Mouse (Mus musculus): ENCODE measurements at regions not wholly inside any gene's neighbourhood (a gene's known extent, or its start where the extent isn't known, plus 50 kb on each side); places are given as distances from the start of the nearest gene placed in this dataset.

- Histone ChIP-seq H3K27ac (ENCODE audit: control insufficient read depth, insufficient read depth, low read depth, low read length) (no peak overlapping the region), H3K4me3 (ENCODE audit: control insufficient read depth, low read depth, low read length) (no peak overlapping the region), H3K27me3 (ENCODE audit: control insufficient read depth, insufficient read depth, low read length) (no peaks in the 10 kb centered on the region), H3K36me3 (ENCODE audit: control insufficient read depth, insufficient read depth, low read length) (no peaks in the 10 kb centered on the region), H3K4me1 (ENCODE audit: control insufficient read depth, insufficient read depth, low read length) (peaks cover 2% of the 10 kb centered on the region; the same call in 1 of the 2 replicates)
- TF ChIP-seq CTCF (IDR thresholded peaks at IDR 0.05; ENCODE audit: control insufficient read depth, insufficient read depth, insufficient replicate concordance, low read depth, low read length) = no peak
These were observed 240.6 kb downstream of the Lrfn2 start for GRCm38 (mm10) chr17:49172800-49173150.

GRCm38 (mm10) chr17:49177966-49178731 lies 246.0 kb downstream of the Lrfn2 start:
- Histone ChIP-seq H3K4me3 (ENCODE audit: control insufficient read depth, low read depth, low read length) (no peak overlapping the region), H3K27ac (ENCODE audit: control insufficient read depth, insufficient read depth, low read depth, low read length) (no peak overlapping the region), H3K36me3 (ENCODE audit: control insufficient read depth, insufficient read depth, low read length) (no peaks in the 10 kb centered on the region), H3K4me1 (ENCODE audit: control insufficient read depth, insufficient read depth, low read length) (no peaks in the 10 kb centered on the region), H3K27me3 (ENCODE audit: control insufficient read depth, insufficient read depth, low read length) (no peaks in the 10 kb centered on the region)
- TF ChIP-seq CTCF (IDR thresholded peaks at IDR 0.05; ENCODE audit: control insufficient read depth, insufficient read depth, insufficient replicate concordance, low read depth, low read length) (no peak), POLR2A (IDR thresholded peaks at IDR 0.05; ENCODE audit: control insufficient read depth, low read depth, low read length) (no peak)

- peak; percentile 75; the same call in 1 of the 2 replicates for TF ChIP-seq CTCF (IDR thresholded peaks at IDR 0.05; ENCODE audit: control insufficient read depth, insufficient read depth, insufficient replicate concordance, low read depth, low read length)
- no peak for TF ChIP-seq POLR2A (IDR thresholded peaks at IDR 0.05; ENCODE audit: control insufficient read depth, low read depth, low read length)
- no peaks in the 10 kb centered on the region for H3K27me3 ChIP-seq (ENCODE audit: control insufficient read depth, insufficient read depth, low read length)
- H3K27ac ChIP-seq (ENCODE audit: control insufficient read depth, insufficient read depth, low read depth, low read length) = no peak overlapping the region
- H3K4me3 ChIP-seq (ENCODE audit: control insufficient read depth, low read depth, low read length) = no peak overlapping the region
- H3K36me3 ChIP-seq (ENCODE audit: control insufficient read depth, insufficient read depth, low read length) = no peaks in the 10 kb centered on the region
- H3K4me1 ChIP-seq (ENCODE audit: control insufficient read depth, insufficient read depth, low read length) = no peaks in the 10 kb centered on the region
These were observed 245.7 kb upstream of the Mocs1 start for GRCm38 (mm10) chr17:49182485-49182884.

- H3K36me3 ChIP-seq (ENCODE audit: control insufficient read depth, insufficient read depth, low read length) = no peaks in the 10 kb centered on the region
- H3K27me3 ChIP-seq (ENCODE audit: control insufficient read depth, insufficient read depth, low read length) = no peaks in the 10 kb centered on the region
- H3K27ac ChIP-seq (ENCODE audit: control insufficient read depth, insufficient read depth, low read depth, low read length) = no peak overlapping the region
- no peaks in the 10 kb centered on the region for H3K4me1 ChIP-seq (ENCODE audit: control insufficient read depth, insufficient read depth, low read length)
- TF ChIP-seq POLR2A (IDR thresholded peaks at IDR 0.05; ENCODE audit: control insufficient read depth, low read depth, low read length) = no peak
- no peak for TF ChIP-seq CTCF (IDR thresholded peaks at IDR 0.05; ENCODE audit: control insufficient read depth, insufficient read depth, insufficient replicate concordance, low read depth, low read length)
- no peak overlapping the region for H3K4me3 ChIP-seq (ENCODE audit: control insufficient read depth, low read depth, low read length)
These were observed 244.2 kb upstream of the Mocs1 start for GRCm38 (mm10) chr17:49183917-49184316.

- H3K27me3 ChIP-seq (ENCODE audit: control insufficient read depth, insufficient read depth, low read length) = no peaks in the 10 kb centered on the region
- no peak overlapping the region for H3K4me3 ChIP-seq (ENCODE audit: control insufficient read depth, low read depth, low read length)
- no peaks in the 10 kb centered on the region for H3K36me3 ChIP-seq (ENCODE audit: control insufficient read depth, insufficient read depth, low read length)
- no peak overlapping the region for H3K27ac ChIP-seq (ENCODE audit: control insufficient read depth, insufficient read depth, low read depth, low read length)
- no peaks in the 10 kb centered on the region for H3K4me1 ChIP-seq (ENCODE audit: control insufficient read depth, insufficient read depth, low read length)
- TF ChIP-seq POLR2A (IDR thresholded peaks at IDR 0.05; ENCODE audit: control insufficient read depth, low read depth, low read length) (no peak), CTCF (IDR thresholded peaks at IDR 0.05; ENCODE audit: control insufficient read depth, insufficient read depth, insufficient replicate concordance, low read depth, low read length) (no peak)
These were observed 243.0 kb upstream of the Mocs1 start for GRCm38 (mm10) chr17:49185052-49185612.

- H3K27ac ChIP-seq (ENCODE audit: control insufficient read depth, insufficient read depth, low read depth, low read length) = no peak overlapping the region
- no peaks in the 10 kb centered on the region for H3K4me1 ChIP-seq (ENCODE audit: control insufficient read depth, insufficient read depth, low read length)
- H3K4me3 ChIP-seq (ENCODE audit: control insufficient read depth, low read depth, low read length) = no peak overlapping the region
- no peaks in the 10 kb centered on the region for H3K27me3 ChIP-seq (ENCODE audit: control insufficient read depth, insufficient read depth, low read length)
- TF ChIP-seq POLR2A (IDR thresholded peaks at IDR 0.05; ENCODE audit: control insufficient read depth, low read depth, low read length) (no peak), CTCF (IDR thresholded peaks at IDR 0.05; ENCODE audit: control insufficient read depth, insufficient read depth, insufficient replicate concordance, low read depth, low read length) (no peak)
- no peaks in the 10 kb centered on the region for H3K36me3 ChIP-seq (ENCODE audit: control insufficient read depth, insufficient read depth, low read length)
These were observed 238.4 kb upstream of the Mocs1 start for GRCm38 (mm10) chr17:49189765-49190164.

- H3K36me3 ChIP-seq (ENCODE audit: control insufficient read depth, insufficient read depth, low read length) = no peaks in the 10 kb centered on the region
- H3K4me3 ChIP-seq (ENCODE audit: control insufficient read depth, low read depth, low read length) = no peak overlapping the region
- H3K27ac ChIP-seq (ENCODE audit: control insufficient read depth, insufficient read depth, low read depth, low read length) = no peak overlapping the region
- H3K27me3 ChIP-seq (ENCODE audit: control insufficient read depth, insufficient read depth, low read length) = no peaks in the 10 kb centered on the region
- no peak for TF ChIP-seq POLR2A (IDR thresholded peaks at IDR 0.05; ENCODE audit: control insufficient read depth, low read depth, low read length)
- TF ChIP-seq CTCF (IDR thresholded peaks at IDR 0.05; ENCODE audit: control insufficient read depth, insufficient read depth, insufficient replicate concordance, low read depth, low read length) = no peak
- H3K4me1 ChIP-seq (ENCODE audit: control insufficient read depth, insufficient read depth, low read length) = no peaks in the 10 kb centered on the region
These were observed 237.8 kb upstream of the Mocs1 start for GRCm38 (mm10) chr17:49190337-49190736.

Measured in testis, adult 2 months (tissue).